Mouse (Mus musculus): ENCODE data around the gene Dock1. TPM values are rescaled to one million over a fixed set of nuclear protein-coding genes. Genes with fewer than 3 reads are reported as not detected.

The Dock1 gene
- polyA plus RNA-seq, 1 experiment from 2014 or later: 7.9 TPM

DNA sequence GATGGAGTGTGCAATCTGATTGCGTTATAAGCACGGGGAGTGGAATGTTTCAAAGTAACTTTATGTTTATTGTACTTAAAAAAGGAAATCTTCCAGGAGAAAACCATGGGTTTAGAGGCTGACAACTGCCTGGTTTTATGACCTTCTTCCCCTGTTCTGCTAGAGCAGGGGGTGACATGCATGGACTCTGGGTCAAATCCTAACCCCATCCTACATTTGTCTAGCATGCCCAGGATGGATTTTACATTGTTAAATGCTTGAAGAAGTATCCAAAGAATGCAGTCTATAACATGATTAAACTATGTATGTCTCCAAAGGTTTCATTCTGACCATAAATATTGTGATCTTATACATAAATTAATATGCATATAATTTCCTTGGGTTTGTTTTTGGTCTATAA, 229.0 kb downstream of the Dock1 start:
- H3K9me3 ChIP-seq (replicated peaks; ENCODE audit: control insufficient read depth, low read length): no peaks in the 10 kb centered on the region
- no peak overlapping the region for H3K4me3 ChIP-seq (ENCODE audit: low read depth, low read length)
- no peak overlapping the region for H3K27ac ChIP-seq (ENCODE audit: low read depth, low read length)
- WGBS: 92% methylated on average over 2 of the region's 2 CpGs
- no peak for DNase-seq (ENCODE audit: low spot score)
- H3K4me1 ChIP-seq (ENCODE audit: control insufficient read depth, insufficient read depth, low read length): no peaks in the 10 kb centered on the region
- H3K27me3 ChIP-seq (replicated peaks; ENCODE audit: control insufficient read depth, insufficient read depth, low read length): no peaks in the 10 kb centered on the region
- no peak overlapping the region for H3K4me2 ChIP-seq (ENCODE audit: low read length)
- H3K9ac ChIP-seq (ENCODE audit: low read length): no peak overlapping the region
- ATAC-seq: no peak
- no peaks in the 10 kb centered on the region for H3K36me3 ChIP-seq (ENCODE audit: control insufficient read depth, insufficient read depth, low read length)

DNA sequence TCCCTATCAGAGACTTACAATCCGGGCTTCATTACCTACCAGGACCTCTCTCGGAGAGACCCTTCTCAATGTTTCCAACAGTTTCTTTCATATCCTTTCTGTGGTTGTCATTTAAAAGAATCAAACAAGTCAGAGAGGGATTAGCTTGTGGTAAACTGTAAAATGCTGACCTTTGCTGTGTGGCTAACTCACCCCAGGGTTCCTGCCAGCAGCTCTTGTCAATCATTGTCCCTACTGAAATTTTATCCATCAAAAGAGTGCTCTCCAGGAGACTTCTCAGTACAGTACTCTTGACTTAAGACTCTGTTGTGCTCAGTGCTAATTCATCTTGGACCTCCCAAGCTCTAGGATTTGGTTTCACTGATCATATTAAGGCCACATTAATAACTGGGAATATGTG, 231.5 kb downstream of the Dock1 start:
- WGBS: 68% methylated on average over 2 of the region's 2 CpGs
- Histone ChIP-seq H3K36me3 (ENCODE audit: control insufficient read depth, insufficient read depth, low read length) (no peaks in the 10 kb centered on the region), H3K27me3 (replicated peaks; ENCODE audit: control insufficient read depth, insufficient read depth, low read length) (no peaks in the 10 kb centered on the region), H3K9me3 (replicated peaks; ENCODE audit: control insufficient read depth, low read length) (no peaks in the 10 kb centered on the region), H3K4me3 (ENCODE audit: low read depth, low read length) (no peak overlapping the region), H3K27ac (ENCODE audit: low read depth, low read length) (no peak overlapping the region), H3K9ac (ENCODE audit: low read length) (no peak overlapping the region), H3K4me2 (ENCODE audit: low read length) (no peak overlapping the region), H3K4me1 (ENCODE audit: control insufficient read depth, insufficient read depth, low read length) (no peaks in the 10 kb centered on the region)
- no peak for DNase-seq (ENCODE audit: low spot score)
- no peak for ATAC-seq

DNA sequence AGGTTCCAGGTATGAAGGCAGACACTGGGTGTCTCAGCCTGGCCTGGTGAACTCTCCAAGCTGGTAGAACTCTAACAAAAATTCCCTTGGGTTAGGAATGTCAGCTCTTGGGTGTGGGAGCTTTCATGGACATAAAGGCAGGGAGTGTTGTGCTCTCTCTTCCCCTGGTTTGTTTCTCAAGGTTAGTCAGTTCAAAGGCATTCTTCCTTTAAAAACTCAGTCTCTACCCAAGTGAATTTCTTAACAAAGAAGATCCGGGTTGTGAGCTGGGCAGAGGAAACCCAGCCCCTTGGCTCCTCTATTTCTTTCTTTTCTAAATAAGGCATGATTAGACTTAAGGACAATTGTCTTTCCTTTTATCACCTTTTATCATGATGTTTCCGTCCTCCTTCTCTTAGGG, 261.4 kb downstream of the Dock1 start:
- Histone ChIP-seq H3K4me1 (ENCODE audit: control insufficient read depth, insufficient read depth, low read length) (peaks cover 5% of the 10 kb centered on the region; the same call in 1 of the 2 replicates), H3K9ac (ENCODE audit: low read length) (no peak overlapping the region), H3K9me3 (replicated peaks; ENCODE audit: control insufficient read depth, low read length) (no peaks in the 10 kb centered on the region), H3K27ac (ENCODE audit: low read depth, low read length) (no peak overlapping the region), H3K4me2 (ENCODE audit: low read length) (no peak overlapping the region), H3K27me3 (replicated peaks; ENCODE audit: control insufficient read depth, insufficient read depth, low read length) (peaks cover 5% of the 10 kb centered on the region; the same call in 1 of the 2 replicates), H3K4me3 (ENCODE audit: low read depth, low read length) (no peak overlapping the region), H3K36me3 (ENCODE audit: control insufficient read depth, insufficient read depth, low read length) (no peaks in the 10 kb centered on the region)
- WGBS: 78% methylated on average over 2 of the region's 2 CpGs
- no peak for ATAC-seq
- no peak for DNase-seq (ENCODE audit: low spot score)

DNA sequence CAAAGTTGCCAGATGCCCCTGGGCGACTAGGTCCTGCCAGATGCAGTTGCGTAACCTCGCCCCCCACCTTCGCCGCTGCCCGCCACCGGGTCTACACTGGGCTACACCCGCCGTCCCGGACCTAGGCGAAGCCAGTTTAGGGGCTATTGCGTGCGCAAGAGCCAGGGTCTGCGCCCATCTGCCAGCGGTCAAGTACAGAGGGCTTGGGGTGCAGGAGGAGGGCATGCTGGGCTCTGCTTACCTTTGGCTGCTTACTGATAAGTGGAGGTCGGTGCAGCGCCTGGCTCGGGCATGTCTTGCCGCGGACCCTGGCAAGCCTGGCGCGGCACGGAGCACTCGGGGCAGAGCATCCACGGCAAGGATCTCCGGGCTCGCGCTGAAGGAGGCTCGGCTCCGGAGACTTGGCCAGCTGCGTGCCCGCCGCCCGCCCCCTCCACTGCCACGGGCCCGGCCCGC, 267.0 kb downstream of the Dock1 start:
- no peak for DNase-seq (ENCODE audit: low spot score)
- under 1% methylated on average over 32 of the region's 37 CpGs for WGBS
- Histone ChIP-seq H3K9me3 (replicated peaks; ENCODE audit: control insufficient read depth, low read length) (no peaks in the 10 kb centered on the region), H3K4me1 (ENCODE audit: control insufficient read depth, insufficient read depth, low read length) (peaks cover 10% of the 10 kb centered on the region; the same call in 1 of the 2 replicates), H3K27ac (ENCODE audit: low read depth, low read length) (peak overlapping the region; percentile 60; the same call in 1 of the 2 replicates), H3K36me3 (ENCODE audit: control insufficient read depth, insufficient read depth, low read length) (no peaks in the 10 kb centered on the region), H3K4me2 (ENCODE audit: low read length) (peak overlapping the region; percentile 90), H3K9ac (ENCODE audit: low read length) (peak overlapping the region; percentile 72), H3K4me3 (ENCODE audit: low read depth, low read length) (peak overlapping the region; percentile 49), H3K27me3 (replicated peaks; ENCODE audit: control insufficient read depth, insufficient read depth, low read length) (peaks cover 6% of the 10 kb centered on the region)
- ATAC-seq: peak; percentile 52

DNA sequence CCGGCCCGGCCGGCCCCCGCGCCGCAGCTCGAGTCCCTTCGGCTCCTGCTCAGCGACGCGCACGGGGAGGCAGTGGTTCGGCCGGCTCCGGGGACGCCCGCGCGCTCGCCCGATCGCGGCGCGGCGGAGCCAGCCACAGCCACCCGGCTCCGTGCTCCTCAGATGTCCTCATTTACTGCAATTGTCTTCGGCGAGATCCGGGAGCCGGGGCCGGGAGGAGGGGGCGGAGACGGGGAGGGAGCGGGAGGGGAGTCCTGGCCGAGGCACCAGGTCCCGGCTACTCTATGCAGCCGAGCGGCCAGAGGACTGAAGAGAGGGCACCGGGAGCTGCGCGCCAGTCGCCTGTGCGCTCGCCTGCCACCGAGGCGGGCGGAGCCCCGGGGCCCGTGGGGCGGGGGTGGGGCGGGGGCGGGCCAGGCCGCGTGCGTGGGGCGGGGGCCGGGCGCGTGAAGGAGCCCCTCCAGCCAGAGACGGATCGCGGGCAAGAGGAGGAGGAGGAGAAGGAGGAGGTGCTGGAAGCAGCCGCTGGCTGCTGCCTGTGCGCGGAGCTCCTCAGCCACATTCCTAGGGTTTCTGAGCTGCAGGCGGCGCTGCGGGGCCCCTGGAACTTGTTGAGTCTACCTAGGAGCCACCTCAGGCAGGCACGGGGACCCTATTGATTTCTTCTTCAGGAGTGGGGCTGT, 267.6 kb downstream of the Dock1 start, which contains the start of gene Fam196a:
Fam196a (minus strand) TSS at position 504 of the 683 bp plus-strand sequence.
- ATAC-seq: peak; percentile 87
- Histone ChIP-seq H3K36me3 (ENCODE audit: control insufficient read depth, insufficient read depth, low read length) (no peaks in the 10 kb centered on the region), H3K9me3 (replicated peaks; ENCODE audit: control insufficient read depth, low read length) (no peaks in the 10 kb centered on the region), H3K4me2 (ENCODE audit: low read length) (peak within 1 kb of the TSS; percentile 90), H3K27ac (ENCODE audit: low read depth, low read length) (peak within 1 kb of the TSS; percentile 60; the same call in 1 of the 2 replicates), H3K9ac (ENCODE audit: low read length) (peak within 1 kb of the TSS; percentile 72), H3K4me3 (ENCODE audit: low read depth, low read length) (peak within 1 kb of the TSS; percentile 49), H3K27me3 (replicated peaks; ENCODE audit: control insufficient read depth, insufficient read depth, low read length) (peaks cover 6% of the 10 kb centered on the region), H3K4me1 (ENCODE audit: control insufficient read depth, insufficient read depth, low read length) (peaks cover 10% of the 10 kb centered on the region; the same call in 1 of the 2 replicates)
- 0% methylated on average over 49 of the region's 71 CpGs for WGBS
- DNase-seq (ENCODE audit: low spot score): peak; percentile 77

DNA sequence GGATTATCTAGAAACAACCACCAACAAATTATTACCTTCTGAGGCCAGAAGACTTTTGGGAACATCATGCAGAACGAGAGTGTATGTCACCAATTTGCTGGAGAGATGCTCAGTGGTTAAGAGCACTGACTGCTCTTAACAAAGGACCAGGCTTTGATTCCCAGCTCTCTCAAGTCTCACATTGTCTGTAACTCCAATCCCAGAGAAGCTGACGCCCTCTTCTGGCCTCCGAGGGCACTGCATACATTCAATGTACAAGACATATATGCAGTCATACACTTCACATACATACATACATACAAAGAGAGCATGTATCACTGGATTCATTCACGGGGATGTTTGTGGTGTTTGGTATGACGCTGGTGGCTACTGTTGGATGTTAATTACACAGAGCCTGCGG, 271.4 kb downstream of the Dock1 start:
- WGBS: 96% methylated on average over 6 of the region's 6 CpGs
- no peak for ATAC-seq

DNA sequence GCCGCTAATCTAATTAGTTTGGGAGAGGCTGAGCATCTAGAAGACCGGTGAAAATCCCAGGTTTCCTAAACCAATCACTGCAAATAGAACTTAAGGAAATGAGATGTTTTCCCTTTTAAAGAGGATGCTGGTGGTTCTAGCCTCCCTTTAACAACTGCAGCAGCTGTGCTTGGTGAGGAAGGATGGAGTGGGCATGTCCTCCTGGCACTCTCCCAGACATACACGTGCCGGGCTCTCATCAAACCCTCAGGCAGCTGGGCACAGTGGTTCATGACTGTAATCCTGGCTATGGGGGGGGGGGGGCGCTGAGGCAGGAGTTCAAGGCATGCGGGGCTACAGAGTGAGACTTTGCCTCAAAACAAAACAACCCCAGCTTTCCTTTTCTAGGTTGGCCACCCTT, 272.6 kb downstream of the Dock1 start:
- H3K4me3 ChIP-seq (ENCODE audit: low read depth, low read length): no peak overlapping the region
- ATAC-seq: no peak
- WGBS: 66% methylated on average over 6 of the region's 6 CpGs

More for the DNA sequence above, 271.4 kb downstream of the Dock1 start:
- Histone ChIP-seq H3K9ac (ENCODE audit: low read length) (no peak overlapping the region), H3K9me3 (replicated peaks; ENCODE audit: control insufficient read depth, low read length) (no peaks in the 10 kb centered on the region), H3K36me3 (ENCODE audit: control insufficient read depth, insufficient read depth, low read length) (no peaks in the 10 kb centered on the region), H3K4me1 (ENCODE audit: control insufficient read depth, insufficient read depth, low read length) (peaks cover 5% of the 10 kb centered on the region; the same call in 1 of the 2 replicates), H3K27ac (ENCODE audit: low read depth, low read length) (no peak overlapping the region), H3K4me2 (ENCODE audit: low read length) (no peak overlapping the region), H3K27me3 (replicated peaks; ENCODE audit: control insufficient read depth, insufficient read depth, low read length) (peaks cover under 1% of the 10 kb centered on the region), H3K4me3 (ENCODE audit: low read depth, low read length) (no peak overlapping the region)
- no peak for DNase-seq (ENCODE audit: low spot score)

DNA sequence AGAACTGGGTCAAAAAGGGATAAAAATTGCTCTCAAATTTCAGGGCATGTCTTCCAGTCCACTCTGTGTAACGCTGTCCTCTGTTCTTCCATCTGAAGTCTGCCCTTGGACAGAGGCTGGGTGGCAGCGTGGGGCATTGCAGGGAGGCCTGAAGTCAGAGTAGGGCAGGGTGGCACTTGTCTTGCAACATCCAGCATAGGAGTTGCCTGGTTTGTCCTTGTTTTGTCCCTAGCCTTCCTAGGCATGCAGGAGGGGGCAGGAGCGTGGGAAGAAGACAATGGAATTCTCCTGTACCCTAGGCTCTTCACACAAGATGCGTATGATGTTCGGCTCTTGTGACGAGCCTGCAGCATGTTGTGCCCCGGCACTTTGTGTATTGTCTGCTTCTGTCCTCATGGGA, 273.2 kb downstream of the Dock1 start:
- ATAC-seq (no peak), DNase-seq (ENCODE audit: low spot score) (no peak)
- Histone ChIP-seq H3K9me3 (replicated peaks; ENCODE audit: control insufficient read depth, low read length) (no peaks in the 10 kb centered on the region), H3K4me3 (ENCODE audit: low read depth, low read length) (no peak overlapping the region), H3K4me2 (ENCODE audit: low read length) (no peak overlapping the region), H3K36me3 (ENCODE audit: control insufficient read depth, insufficient read depth, low read length) (no peaks in the 10 kb centered on the region), H3K27ac (ENCODE audit: low read depth, low read length) (no peak overlapping the region), H3K9ac (ENCODE audit: low read length) (no peak overlapping the region), H3K4me1 (ENCODE audit: control insufficient read depth, insufficient read depth, low read length) (no peaks in the 10 kb centered on the region), H3K27me3 (replicated peaks; ENCODE audit: control insufficient read depth, insufficient read depth, low read length) (no peaks in the 10 kb centered on the region)
- WGBS: 84% methylated on average over 7 of the region's 7 CpGs

More for the DNA sequence above, 272.6 kb downstream of the Dock1 start:
- H3K9ac ChIP-seq (ENCODE audit: low read length): no peak overlapping the region
- DNase-seq (ENCODE audit: low spot score): no peak
- no peaks in the 10 kb centered on the region for H3K36me3 ChIP-seq (ENCODE audit: control insufficient read depth, insufficient read depth, low read length)
- no peaks in the 10 kb centered on the region for H3K4me1 ChIP-seq (ENCODE audit: control insufficient read depth, insufficient read depth, low read length)
- H3K27ac ChIP-seq (ENCODE audit: low read depth, low read length): no peak overlapping the region
- H3K4me2 ChIP-seq (ENCODE audit: low read length): no peak overlapping the region
- H3K27me3 ChIP-seq (replicated peaks; ENCODE audit: control insufficient read depth, insufficient read depth, low read length): no peaks in the 10 kb centered on the region
- no peaks in the 10 kb centered on the region for H3K9me3 ChIP-seq (replicated peaks; ENCODE audit: control insufficient read depth, low read length)

Data from forebrain, embryonic 14.5 days (tissue).